Mouse (Mus musculus): ENCODE measurements around the gene Epn2.

Gene Epn2

DNA sequence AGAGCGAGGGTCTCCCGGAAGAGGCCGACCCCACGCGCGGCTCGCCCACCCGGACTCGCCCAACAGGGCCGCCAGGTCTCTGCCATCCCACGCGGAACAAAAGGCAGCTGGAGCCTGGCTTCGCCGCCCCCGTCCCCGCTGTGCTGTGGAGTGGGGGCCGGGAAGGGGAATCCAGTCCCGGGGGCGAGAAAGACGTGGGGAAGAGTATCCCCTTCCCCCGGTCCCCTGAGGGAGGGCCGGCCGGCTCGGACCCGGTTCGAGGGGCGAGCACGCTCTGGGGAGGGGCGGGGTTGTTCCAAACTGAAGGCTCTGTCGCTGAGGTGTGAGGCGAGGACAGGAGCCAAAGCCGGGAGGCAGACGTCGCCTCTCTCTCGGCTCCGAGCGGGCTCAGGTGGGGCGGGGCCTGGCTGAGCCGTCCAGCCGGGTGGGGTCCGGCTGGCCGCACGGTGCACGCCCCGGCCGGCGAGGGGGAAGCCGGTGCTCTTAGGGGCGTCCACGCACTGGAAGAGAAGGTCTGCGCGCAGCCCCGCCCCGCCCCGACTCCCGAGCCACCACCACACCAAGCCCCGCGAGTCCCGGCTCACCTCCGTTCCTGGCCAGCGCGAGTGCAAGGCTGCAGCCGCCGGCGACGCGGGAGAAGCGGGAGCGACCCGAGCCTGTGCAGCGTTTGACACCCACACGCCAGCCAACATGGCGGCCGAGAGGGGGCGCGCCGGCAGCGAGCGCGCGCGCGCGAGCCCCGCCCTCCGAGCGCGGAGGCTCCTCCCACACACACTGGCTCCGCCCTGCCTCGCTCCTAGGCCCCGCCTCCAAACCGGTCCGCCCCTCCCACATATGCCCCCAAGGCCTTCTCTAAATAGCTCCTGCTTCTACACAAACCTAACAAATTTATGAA is at the start of gene Epn2:
TSS of gene Epn2 (minus strand) at position 705 of the 895 bp plus-strand sequence.
- DNase-seq, result peak; percentile 78

DNA sequence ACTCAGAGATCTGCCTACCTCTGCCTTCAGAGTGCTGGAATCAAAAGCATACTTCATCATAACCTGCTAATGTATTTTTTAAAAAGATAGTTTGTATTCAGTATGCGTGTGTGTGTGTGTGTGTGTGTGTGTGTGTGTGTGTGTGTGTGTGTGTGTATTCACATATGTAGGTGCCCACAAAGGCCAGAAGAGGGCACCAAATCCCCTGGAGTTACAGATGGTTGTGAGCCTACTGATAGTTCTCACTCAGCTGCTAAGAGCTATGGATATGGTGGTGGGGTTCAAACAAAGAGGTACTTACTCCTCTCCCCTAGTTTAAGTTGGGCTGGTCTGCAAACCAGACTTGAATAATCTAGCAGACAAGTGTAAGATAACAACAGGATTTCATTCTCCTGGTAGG is 47.0 kb upstream of the Epn2 start:
- no peak for DNase-seq

DNA sequence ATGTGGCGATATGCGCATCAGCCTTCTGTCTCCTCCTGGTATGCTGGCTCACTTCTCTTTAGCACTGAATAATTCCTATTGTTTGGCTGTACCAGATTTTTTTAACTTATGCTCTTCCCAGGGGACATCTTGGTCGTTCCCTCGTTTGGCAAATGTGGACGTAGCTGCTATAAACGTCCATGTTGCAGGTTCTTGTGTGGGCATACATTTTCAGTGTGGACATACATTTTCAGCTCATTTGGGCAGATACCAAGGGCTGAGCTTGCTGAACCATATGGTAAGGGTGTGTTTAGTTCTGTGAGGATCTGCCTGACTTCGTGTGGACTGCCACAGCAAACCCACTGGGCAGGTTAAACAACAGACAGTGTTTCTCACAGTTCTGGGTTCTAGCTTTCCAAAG is 45.6 kb upstream of the Epn2 start:
- peak; percentile 42 for DNase-seq

DNA sequence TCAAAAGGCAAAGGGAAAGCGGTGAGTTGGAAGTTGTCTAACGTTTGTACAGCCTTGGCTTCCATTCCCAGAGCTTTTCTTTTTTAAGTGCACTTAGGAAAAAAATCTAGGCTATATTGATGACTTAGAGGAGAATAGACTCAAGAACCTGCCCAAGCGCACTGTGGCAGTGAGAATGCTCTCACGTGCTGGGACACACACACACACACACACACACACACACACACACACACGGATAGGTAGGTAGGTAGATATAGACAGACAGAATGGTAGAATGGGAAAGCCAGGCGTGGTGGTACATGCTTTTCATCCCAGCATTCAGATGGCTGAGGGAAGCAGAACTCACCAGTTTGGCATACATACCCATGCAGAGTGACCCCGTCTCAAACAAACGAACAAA is 41.3 kb upstream of the Epn2 start:
- no peak for DNase-seq

DNA sequence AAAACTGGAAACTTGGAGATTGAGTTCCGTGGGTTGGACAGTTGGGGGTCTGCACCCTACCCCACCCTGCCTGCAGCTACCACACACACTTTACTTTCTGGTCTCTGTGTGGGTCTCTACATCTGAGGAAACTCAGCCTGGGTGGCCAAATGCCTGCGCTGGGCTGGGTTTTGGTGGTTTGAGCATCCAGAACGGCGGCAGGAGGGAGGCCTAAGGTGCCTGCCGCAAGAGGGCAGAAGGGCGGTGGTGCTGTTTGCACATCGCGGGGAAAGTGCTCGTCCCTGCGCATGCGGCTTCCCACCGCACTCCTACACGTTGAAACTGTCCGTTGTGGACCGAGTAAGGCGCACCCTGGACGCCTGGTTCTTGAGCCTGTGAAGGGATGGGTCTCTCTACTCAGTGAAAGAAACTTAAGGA is 40.8 kb upstream of the Epn2 start:
- peak; percentile 78 for DNase-seq

DNA sequence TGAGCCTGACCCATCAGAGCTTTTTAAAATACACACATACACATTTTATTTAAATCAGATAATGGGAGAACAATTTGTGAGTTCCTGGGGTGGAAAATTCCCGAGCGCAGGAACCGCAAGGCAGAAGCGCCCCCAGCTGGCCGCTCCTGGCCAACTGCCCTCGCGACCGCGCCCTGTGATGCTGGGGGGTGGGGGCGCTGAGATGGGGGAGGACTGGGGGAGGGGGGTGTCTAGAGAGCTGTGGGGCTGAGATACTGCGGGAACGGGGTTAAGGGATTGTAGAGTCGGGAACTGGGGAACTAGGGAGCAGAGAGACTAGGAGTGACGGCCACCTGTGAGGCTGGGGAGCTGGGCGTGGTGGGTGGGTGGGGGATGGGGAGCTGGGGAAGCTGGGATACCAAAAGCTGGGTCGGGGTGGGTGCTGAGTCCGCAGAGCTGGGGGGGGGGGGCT is 40.3 kb upstream of the Epn2 start:
- peak; percentile 74 for DNase-seq

DNA sequence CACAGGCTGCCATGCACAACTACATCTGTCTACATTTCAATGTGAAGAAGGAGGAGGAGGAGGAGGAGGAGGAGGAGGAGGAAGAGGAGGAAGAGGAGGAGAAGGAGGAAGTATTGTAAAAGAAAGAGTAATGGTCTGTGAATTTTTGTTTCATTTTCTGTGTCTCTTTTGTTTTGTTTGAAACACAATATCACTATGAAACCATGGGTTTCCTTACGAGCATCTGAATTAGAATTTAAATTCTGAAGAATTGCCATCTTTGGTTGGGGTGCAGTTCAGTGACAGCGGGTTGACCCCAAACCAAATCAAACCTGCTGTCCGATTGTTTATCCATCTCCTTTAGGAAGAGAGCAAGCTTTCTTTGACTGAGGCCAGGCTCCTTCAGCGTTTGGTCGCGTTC is 39.9 kb upstream of the Epn2 start:
- no peak for DNase-seq

DNA sequence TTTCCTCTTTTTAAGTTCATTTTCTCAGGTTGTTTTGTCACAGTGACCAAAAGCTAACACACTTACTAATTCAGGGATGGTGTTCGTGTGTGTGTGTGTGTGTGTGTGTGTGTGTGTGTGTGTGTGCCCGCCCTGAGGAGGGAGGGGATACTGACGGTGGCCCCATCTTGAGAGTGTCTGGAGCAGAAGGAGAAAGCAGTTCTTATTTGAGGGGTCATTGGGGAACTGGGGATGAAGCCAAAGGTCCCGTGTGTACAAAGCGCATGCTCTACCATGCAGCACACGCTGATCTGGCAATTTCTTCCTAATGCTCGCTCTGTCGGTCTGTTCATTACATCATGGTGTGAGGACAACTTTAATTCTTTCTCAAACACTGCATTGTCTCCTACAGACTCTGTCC is 39.1 kb upstream of the Epn2 start:
- DNase-seq, result no peak

DNA sequence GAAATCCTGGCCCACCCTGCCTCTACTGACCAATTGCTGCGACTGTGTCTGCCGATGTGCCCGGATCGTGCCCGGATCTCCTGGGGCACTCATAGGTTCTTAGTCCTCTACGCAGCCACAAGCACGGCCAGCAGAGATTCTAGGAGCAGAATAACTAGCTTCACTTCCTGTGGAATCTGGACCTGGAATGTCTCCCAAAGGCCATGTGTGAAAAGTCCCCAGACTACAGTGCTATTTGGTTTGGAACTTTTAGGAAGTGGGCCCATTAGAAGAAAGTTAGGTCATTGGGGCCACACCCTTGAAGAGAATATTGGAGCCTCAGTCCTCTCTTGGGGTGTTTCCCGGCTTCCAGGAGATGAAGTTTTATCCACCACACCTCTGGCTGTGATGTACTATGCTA is 38.6 kb upstream of the Epn2 start:
- DNase-seq, result no peak

DNA sequence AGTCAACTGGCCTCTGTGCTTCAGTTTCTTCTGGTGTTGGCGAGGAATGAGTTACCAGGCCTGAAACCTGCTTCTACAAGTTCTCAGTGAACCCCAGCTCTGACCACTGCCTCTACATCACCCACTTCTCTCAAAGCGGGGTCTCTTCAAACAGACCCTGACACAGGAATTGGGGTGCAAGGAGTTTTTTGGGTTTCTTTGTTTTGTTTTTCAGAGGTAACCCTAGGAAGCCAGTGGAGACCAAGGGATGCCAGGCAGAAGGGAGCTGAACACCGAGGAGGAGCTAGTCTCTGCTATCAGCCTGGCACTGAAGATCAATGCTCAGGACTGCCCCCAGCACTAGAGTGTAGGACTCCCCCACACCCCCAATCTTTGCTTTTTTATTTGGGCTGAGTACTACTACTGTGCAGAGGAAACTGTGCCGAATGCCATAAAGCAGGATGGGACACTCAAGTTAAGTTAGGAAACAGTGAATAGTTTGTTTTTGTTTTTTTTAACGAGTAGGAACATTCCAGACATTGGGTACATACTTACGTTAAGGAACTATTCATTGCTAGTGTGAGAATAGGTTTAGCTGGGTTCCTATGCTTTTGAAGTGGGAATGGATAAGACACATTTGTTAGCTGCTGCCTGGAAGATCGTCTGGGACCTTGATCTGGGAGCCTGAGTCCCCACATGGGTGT is 37.9 kb upstream of the Epn2 start:
- no peak for DNase-seq

DNA sequence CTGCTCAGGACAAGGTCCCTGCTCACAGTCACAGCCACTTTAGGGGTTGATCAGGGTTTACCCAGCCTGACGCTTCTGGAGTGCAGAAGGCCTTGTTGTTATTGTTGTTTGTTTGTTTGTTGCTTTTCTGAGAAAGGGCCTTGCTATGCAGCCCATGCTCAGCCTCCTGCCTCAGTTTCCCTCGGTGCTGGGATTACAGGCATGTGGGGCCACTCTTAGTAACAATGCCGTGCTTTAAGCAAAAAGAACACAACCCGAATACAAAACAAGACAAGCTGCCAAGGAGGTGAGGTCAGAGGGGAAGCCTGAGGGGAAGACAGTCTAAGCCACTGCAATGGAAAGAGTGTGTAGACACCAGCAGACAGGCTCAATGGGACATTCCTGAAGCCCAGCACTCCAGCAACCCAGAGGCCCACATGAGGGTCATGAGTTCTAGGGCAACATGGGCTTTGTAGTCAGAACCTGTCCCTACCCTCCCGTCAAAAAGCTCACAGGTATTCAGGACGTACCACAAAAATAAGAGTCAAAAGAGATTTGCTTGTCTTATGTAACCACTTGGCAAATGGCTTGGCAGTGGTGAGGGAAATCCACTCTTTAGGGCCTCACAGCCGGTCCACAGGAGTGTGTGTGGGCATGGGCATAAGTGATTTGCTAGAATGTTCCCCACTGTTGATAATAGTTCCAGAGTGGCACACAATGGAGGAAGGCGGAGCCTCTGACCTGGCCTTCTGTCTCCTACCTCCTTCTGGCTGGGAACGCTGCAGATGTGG is 37.2 kb upstream of the Epn2 start:
- no peak for DNase-seq

DNA sequence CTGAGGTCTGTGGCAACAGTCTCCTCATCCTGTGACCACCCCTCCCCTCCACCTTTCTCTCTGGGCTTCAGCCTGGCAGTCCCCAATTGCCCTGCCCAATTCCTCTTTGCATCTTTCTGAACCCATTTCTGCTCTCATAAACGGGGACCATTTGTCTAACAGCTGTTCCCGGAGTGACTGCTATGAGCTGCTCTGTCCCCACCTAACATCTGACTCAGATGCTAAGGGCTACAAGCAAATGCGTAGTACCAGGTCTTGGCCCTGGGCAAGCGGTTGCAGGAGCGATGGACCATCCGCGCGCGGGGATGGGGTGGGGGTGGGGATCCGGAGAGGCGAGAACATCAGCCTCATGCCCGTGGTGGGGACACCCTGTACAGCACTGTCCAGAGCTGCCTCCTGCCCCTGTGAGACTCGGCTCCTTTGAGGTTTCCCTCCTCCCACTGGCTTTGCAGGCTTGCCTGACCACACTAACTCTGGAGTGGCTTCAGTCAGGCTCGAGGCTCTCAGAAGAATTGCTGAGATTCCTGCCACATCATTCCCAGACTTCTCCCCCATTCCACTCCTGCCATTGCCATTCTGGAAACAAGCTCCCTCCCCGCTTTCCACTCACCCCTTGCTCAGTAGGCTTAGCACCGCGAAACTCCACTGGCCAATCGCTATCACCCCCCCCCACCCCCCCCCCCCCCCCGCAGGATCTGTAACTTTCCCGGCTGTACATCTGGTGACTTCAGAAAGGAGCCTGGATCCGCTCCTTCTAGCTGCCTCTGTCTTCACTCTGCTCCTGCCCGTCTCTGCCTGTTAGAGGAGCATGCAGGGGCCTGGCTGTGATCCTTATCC is 36.4 kb upstream of the Epn2 start:
- no peak for DNase-seq

DNA sequence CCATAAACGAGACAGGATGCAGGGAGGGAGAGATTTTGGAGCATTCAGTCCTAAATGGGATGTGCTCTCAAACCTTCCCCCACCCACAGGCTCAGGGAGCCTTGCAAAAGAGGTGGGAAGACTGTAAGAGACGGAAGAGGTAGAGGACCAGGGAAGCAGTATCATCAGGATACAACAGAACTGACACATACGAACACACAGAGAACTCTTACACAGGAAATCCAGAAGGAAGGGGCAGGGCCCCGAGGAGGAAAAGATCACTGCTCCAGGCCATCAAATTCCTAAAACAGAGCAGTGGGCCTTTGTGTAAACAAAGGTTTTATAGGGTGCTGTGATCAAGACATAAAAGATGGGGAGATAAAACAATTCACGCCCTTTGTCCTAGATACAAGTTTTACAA is 34.9 kb upstream of the Epn2 start:
- DNase-seq, result no peak

DNA sequence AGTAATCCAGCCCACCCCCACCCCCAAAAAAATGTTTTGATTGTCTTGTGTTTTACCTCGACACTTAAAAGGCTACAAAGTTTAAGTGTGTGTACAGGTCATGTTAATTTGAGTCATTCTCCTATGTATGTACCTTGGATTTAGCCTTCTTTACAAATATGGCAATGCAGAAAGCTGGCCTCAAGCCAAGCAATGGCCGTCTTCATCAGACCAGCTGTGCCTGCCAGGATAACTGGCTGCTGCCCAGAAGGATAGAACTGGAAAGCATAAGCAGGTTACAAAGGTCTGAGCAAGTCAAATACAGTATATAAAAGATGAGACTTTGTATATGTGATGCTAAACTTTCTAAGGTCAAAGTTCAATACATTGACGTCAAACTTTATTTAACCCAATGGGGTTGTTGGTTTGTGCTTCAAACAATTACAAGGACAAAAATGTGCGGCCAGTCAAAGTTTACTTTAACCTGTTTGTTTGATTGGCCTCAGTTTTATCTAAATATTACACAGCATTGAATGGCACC is 32.7 kb upstream of the Epn2 start:
- DNase-seq, result no peak

DNA sequence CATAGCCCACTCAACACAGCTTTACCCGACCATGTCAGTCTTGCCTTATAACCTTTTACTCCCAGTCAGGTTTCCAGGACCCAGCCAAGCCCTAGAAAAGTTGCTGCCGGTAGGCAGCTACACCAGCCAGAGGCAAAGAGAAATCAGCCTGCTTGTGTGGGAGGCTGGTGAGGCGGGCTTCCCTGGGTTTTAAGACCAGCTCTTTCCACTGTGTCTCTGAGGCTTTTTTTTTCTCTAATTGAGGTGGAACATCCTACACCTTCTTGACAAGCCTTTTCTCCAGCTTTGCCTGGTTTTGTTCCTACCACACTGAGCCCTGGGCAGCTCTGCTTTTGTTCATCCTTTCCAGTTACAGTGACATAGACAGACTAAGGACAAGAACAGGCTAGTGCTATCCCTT is 31.7 kb upstream of the Epn2 start:
- no peak for DNase-seq

DNA sequence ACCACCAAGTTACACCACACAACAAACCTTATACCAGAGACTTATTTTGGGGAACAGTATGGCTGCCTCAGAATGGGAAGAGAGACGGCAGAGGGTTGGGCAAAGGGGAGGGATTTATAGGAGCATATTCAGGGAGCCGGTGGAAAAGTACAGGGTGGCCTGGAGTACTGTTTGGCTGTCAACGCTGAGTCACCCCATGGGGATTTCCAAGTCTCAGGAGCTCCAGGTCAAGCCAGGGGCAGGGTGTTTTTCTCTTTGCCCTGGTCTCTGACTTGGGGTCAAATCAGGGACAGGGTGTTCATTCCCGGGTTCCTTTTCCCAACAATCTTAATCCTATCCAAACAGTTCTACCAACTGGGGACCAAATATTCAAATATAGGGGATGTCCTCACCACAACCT is 28.6 kb upstream of the Epn2 start:
- DNase-seq, result no peak

DNA sequence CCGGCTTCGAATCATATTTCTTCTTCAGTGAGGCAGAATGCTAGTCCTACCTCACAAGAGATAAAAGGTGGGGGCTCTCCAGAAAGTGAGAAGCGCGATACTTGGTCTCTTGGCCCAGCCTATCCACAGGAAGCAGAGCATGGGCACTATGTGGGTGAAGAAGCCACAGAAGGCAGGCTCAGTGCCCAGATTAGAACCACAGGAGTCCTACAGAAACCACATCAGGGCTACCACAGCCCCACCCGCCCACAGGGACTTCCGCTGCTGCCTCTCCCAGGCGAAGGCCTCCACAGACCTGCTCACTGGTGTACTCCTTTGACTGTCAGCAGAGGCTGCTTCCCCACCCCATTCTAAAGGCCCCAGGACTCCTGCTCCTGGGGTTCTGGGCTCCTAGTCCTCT is 23.2 kb upstream of the Epn2 start:
- no peak for DNase-seq

DNA sequence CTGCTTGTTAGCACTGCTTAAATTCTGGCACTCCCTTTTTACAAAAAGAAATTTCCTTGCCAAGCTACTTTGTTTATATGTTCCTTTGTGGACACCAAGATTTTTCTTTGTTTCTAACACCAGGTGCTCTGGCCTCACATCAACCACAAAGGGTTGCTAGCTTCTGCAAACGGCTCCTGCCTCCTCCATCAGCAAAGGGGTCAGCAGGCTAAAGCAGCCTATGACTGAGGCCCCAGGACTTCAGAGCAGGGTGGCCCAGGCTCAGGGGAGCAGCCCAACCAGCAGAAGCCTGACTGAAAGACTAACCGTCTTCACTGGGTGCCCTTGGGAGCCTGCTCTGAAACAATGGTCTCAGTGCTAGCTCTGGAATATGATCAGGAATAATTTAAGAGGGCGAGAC is 22.0 kb upstream of the Epn2 start:
- DNase-seq, result no peak

DNA sequence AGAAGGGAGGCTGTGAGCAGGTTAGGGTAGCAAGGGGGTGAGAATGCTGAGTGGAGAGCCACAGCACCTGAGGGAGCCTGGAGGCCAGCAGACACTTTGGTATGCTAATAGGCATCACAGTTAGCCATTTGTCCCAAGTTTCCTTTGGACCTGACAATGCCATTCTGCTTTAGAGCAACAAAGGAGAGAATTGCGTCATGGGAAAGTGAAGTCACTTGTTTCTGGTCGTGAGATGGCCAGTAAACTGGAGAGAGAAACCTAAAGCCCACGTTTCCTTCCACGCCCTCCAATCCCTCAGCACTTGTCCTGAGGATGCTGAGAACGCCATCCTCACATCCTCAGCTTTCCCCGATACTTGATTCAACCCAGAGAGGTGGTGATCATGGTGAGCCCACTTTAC is 18.9 kb upstream of the Epn2 start:
- no peak for DNase-seq

DNA sequence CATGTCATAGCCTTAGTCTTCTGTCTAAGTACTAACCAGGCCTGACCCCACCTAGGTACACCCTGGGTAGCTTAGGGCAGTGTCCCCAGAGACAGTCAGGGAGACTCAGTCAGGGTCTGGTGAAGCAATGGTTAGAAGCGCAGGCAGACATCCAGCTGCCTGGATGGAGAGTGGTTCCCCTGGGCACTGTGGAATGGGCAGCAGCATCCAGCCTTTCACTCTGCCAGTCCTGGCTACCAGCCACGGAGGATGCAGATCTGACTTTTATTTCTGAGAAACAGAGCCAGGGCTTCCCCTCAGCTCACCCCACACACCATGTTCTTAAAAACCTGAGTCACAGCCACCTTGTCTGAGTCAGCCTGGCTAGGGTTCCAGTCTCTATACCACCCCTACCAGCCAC is 18.0 kb upstream of the Epn2 start:
- DNase-seq, result no peak

DNA sequence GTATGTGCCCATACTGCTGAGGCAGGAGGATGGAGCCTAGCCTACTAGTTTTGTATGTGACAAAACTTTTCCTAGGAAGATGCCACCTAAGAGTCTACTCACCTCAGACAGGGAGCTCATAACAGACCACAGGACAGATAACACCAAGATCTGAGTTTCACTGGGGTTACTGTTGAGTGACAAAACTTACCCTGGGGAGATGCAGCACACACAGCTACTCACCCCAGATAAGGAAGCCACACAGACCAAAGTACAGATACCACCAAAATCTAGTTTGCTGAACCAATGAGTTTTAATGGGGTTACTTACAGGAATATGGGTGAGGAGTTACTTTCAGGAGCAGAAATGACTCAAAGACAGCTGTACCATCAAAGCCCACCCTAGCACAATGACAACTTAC is 13.6 kb upstream of the Epn2 start:
- no peak for DNase-seq

DNA sequence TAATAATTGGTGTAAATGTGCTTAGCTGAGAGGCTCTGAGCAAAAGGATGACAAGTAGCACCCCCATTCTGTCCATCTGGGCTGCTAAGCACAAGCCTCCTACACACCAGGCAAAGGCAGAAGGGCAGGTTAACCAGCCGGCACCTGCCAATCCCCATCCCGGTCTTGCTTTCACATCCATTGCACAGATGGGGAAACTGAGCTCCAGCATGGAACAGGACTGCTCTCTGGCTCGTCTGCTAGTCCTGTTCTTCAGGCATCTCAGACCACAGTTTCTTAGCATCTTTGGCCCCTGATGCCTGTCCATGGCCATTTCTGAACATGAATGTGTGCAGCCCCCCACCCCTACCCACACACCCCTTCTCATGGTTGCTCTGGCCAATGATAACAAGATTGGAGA is 12.6 kb upstream of the Epn2 start:
- DNase-seq, result no peak

All from right cerebral cortex, postnatal 25 days (tissue).